Comparison of ENCODE assay signal across 9 mouse cellular contexts in the genomic region with DNA sequence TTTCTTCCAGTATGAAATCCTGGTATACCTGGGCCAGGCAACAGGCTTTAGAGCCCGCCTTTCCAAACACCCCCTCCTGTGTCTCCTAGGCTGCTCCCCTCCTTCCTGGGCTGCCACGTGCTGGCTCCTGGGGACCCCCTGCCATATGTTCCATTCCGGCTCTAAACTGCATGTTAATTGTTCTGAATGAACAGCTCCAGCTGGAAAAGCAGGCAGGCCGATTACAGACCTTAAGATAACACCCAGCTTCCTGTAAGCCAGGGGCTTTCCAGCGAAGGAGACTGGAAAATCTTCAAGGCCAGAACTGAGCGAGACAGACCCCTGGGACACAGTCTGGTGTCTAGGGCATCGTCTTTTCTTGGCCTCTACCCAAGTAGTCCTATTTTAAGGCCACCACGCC.
DNase-seq lines count a peak whose midpoint lies in the region; ATAC-seq and TF ChIP-seq lines count a peak whose summit lies in the region.
"Had no signal": no experiment of that assay in that cellular context is flagged by ENCODE, and none has a peak within 500 bp of the region (broad histone marks: within the 10 kb centered on the region; RNA-seq: fewer than 3 reads in every experiment).

No protein-coding gene starts in this region.

- H3K4me3 ChIP-seq in embryonic facial prominence, embryonic 14.5 days (ENCODE audit: low read depth, low read length): no peak overlapping the region
- no peak overlapping the region for H3K4me3 ChIP-seq in heart, embryonic 15.5 days
- H3K4me3 ChIP-seq in midbrain, embryonic 12.5 days: no peak overlapping the region
- no peak overlapping the region for H3K4me3 ChIP-seq in lung, postnatal 0 days (ENCODE audit: low read depth, low read length)

- peak; percentile 22 to 45 for DNase-seq in kidney, postnatal 4 days
- DNase-seq in kidney, adult 9 months: no peak
- DNase-seq in embryonic facial prominence, embryonic 14.5 days (ENCODE audit: low spot score): peak; percentile 68
- DNase-seq in cerebellum, postnatal 14 days: no peak
- no peak for DNase-seq in ovary, postnatal 10 days (ENCODE audit: low spot score)
- no peak for DNase-seq in lung, postnatal 0 days (ENCODE audit: low spot score)
- DNase-seq: thymus, adult 18-20 months had no signal

- no peak overlapping the region for H3K4me2 ChIP-seq in embryonic facial prominence, embryonic 14.5 days (ENCODE audit: low read depth, low read length)
- no peak overlapping the region for H3K4me2 ChIP-seq in heart, embryonic 15.5 days
- no peak overlapping the region for H3K4me2 ChIP-seq in midbrain, embryonic 12.5 days (replicated peaks)
- H3K4me2 ChIP-seq in lung, postnatal 0 days (replicated peaks; ENCODE audit: low read depth, low read length): no peak overlapping the region

- H3K27ac ChIP-seq in embryonic facial prominence, embryonic 14.5 days (replicated peaks; ENCODE audit: low read depth, low read length): no peak overlapping the region
- no peak overlapping the region for H3K27ac ChIP-seq in heart, embryonic 15.5 days
- 0 out of 2 replicates have a peak overlapping the region, but pooled peaks have one; percentile 7 for H3K27ac ChIP-seq in midbrain, embryonic 12.5 days (replicated peaks)
- H3K27ac ChIP-seq in lung, postnatal 0 days (ENCODE audit: low read length): no peak overlapping the region

- H3K9ac ChIP-seq in embryonic facial prominence, embryonic 14.5 days (ENCODE audit: low read depth, low read length): no peak overlapping the region
- no peak overlapping the region for H3K9ac ChIP-seq in heart, embryonic 15.5 days
- no peak overlapping the region for H3K9ac ChIP-seq in midbrain, embryonic 12.5 days (replicated peaks)
- no peak overlapping the region for H3K9ac ChIP-seq in lung, postnatal 0 days (replicated peaks; ENCODE audit: low read depth)

- no peak for TF ChIP-seq EP300 in lung, postnatal 0 days (IDR thresholded peaks at IDR 0.05)

- no peaks in the 10 kb centered on the region for H3K36me3 ChIP-seq in embryonic facial prominence, embryonic 14.5 days (ENCODE audit: control insufficient read depth, insufficient read depth, low read length)
- H3K36me3 ChIP-seq in heart, embryonic 15.5 days: no peaks in the 10 kb centered on the region
- no peaks in the 10 kb centered on the region for H3K36me3 ChIP-seq in midbrain, embryonic 12.5 days
- no peaks in the 10 kb centered on the region for H3K36me3 ChIP-seq in lung, postnatal 0 days (ENCODE audit: insufficient read depth, low read length)

- ATAC-seq in embryonic facial prominence, embryonic 14.5 days (ENCODE audit: low read depth): peak; percentile 27; the same call in 1 of the 2 replicates
- peak; percentile 70 for ATAC-seq in heart, embryonic 15.5 days (replicated peaks; ENCODE audit: insufficient number of reproducible peaks, insufficient read depth, low FRiP score, low read depth)
- ATAC-seq in midbrain, embryonic 12.5 days (ENCODE audit: low FRiP score, low read depth): no peak
- ATAC-seq in lung, postnatal 0 days: no peak

- H3K4me1 ChIP-seq in embryonic facial prominence, embryonic 14.5 days (ENCODE audit: control insufficient read depth, insufficient read depth, low read length): peaks cover 13% of the 10 kb centered on the region
- peaks cover 19% of the 10 kb centered on the region for H3K4me1 ChIP-seq in heart, embryonic 15.5 days (replicated peaks)
- peaks cover 26% of the 10 kb centered on the region for H3K4me1 ChIP-seq in midbrain, embryonic 12.5 days
- H3K4me1 ChIP-seq in lung, postnatal 0 days (ENCODE audit: insufficient read depth, low read depth, low read length): no peaks in the 10 kb centered on the region; the same call in 1 of the 2 replicates

- WGBS in embryonic facial prominence, embryonic 14.5 days: 17% methylated on average over 8 of the region's 8 CpGs
- WGBS in heart, embryonic 15.5 days: 16% methylated on average over 8 of the region's 8 CpGs
- 33% methylated on average over 8 of the region's 8 CpGs for WGBS in midbrain, embryonic 12.5 days
- 21% methylated on average over 8 of the region's 8 CpGs for WGBS in lung, postnatal 0 days

- no peaks in the 10 kb centered on the region for H3K27me3 ChIP-seq in embryonic facial prominence, embryonic 14.5 days (replicated peaks; ENCODE audit: control insufficient read depth, insufficient read depth, low read length)
- H3K27me3 ChIP-seq in heart, embryonic 15.5 days: no peaks in the 10 kb centered on the region
- H3K27me3 ChIP-seq in midbrain, embryonic 12.5 days: no peaks in the 10 kb centered on the region
- H3K27me3 ChIP-seq in lung, postnatal 0 days (replicated peaks; ENCODE audit: insufficient read depth, low read length): no peaks in the 10 kb centered on the region

- no peak for TF ChIP-seq CTCF in lung, postnatal 0 days (IDR thresholded peaks at IDR 0.05)

- H3K9me3 ChIP-seq in embryonic facial prominence, embryonic 14.5 days (ENCODE audit: control insufficient read depth, low read length): no peaks in the 10 kb centered on the region
- no peaks in the 10 kb centered on the region for H3K9me3 ChIP-seq in heart, embryonic 15.5 days (replicated peaks)
- H3K9me3 ChIP-seq in midbrain, embryonic 12.5 days: no peaks in the 10 kb centered on the region
- H3K9me3 ChIP-seq in lung, postnatal 0 days (ENCODE audit: low read length): no peaks in the 10 kb centered on the region

Comparison
In these comparisons a context has a peak if more than half of its experiments do, and no peak if none do; other contexts are left out.
1. DNase-seq: peak in kidney, postnatal 4 days (2 of 2) and embryonic facial prominence, embryonic 14.5 days (single experiment); none in kidney, adult 9 months (single experiment), cerebellum, postnatal 14 days (0 of 2), ovary, postnatal 10 days (single experiment) and lung, postnatal 0 days (single experiment).
2. ATAC-seq: peak in embryonic facial prominence, embryonic 14.5 days (single experiment) and heart, embryonic 15.5 days (single experiment); none in midbrain, embryonic 12.5 days (single experiment) and lung, postnatal 0 days (single experiment).